Mouse (Mus musculus): Measurements from ENCODE around the gene Mbnl2.

The Mbnl2 gene

GRCm38 (mm10) chr14:120322041-120322440, 46.6 kb downstream of the Mbnl2 start:
- intact Hi-C loops (cut with DNase I) = no loop called here

DNA sequence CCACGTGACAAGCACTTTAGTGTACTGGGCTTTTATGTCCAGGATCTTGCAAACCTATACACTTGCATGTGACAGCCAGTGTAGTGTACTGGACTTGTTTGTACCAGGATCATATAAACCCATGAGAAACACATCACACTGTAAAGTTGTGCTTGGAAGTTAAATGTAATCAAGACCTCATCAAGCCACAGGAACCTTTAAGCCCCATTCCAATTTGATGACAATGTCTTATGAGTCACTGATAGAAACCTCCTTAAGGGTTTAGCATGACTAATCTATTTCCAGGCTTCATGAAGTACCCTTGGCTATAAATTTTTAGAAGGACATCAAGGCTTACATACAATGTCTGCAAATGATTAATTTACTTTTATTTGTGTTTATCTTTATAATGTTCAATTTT, 47.6 kb downstream of the Mbnl2 start:
- intact Hi-C loops (cut with DNase I) = no loop called here

DNA sequence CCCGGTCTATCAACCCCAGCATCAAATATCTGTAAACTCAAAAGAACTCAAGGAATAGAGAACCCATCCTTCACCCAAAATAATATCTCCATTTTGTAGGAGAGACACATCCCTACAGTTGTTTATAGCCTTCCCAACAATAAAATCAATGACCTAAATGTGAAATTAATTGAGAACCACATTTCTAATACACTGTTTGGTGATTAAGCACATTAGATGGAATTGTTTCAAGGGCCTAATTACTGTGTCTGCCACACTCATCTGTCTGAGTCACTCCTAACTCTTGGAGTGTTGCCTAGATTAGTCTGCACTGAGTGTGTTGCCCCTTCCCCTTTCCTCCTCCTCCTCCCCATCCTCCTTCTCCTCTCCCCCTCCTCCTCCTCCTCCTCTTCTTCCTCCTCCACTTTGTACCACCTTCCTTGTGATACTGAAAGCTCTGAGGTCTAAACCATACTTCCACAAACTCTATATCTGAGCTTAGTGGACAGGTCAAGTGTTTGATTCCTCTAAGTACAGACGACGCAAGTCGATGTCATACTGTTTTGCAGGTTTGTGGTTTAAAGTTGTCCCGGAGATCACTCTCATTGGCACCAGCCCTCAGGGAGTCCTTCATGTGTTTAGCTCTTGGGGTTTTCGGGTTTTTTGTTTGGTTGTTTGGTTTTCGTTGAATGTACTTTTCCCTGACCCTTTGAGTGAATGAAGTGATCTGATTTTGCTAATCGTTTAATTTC, 48.8 kb downstream of the Mbnl2 start:
- intact Hi-C loops (cut with DNase I) = no loop called here

DNA sequence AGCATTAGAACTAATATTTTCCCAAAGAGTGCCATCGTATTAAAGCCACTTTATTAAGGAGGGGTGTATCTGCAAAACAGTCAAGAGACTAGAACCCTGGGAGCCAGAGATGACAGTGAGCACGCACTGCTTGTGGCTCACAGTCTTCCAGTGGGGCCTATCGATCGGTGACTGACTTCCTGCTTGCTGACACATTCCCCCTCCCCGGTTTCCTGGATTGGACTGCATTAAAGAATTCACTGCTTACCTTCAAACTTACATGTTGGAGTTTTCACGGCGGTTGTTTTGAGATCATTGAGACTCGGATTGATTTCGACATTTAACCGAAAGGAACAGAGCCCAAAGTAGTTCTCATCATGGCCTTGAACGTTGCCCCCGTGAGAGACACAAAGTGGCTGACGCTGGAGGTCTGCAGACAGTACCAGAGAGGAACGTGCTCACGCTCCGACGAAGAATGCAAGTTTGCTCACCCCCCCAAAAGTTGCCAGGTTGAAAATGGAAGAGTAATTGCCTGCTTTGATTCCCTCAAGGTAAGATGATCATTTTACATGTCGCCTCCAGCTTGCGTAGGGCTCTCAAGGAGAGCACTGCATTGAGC, 49.5 kb downstream of the Mbnl2 start:
- intact Hi-C loops (cut with DNase I) = no loop called here

DNA sequence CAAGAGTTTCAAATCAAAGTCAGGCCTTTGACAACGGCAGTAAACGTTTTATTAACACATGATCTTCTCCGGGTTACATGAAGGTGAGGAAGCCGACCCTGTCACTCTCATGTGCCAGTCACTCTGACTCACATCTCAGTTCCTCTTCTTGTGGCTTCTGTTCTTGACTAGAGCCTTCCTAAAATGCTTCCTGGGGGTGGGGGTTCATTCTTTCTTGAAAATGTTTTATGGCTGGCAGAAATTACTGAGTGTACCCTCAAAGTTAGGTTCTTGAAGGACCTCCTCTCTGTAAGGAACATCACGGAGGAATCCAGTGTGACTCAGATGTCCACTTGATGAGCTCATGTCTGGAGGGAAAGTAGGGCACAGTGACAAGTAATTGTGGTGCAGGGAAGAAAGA, 50.2 kb downstream of the Mbnl2 start:
- intact Hi-C loops (cut with DNase I) = no loop called here

- intact Hi-C loops (cut with DNase I) = loop anchor here (5.0 kb wide), 1 partner anchor 37 kb away; no protein-coding TSS in a partner anchor
Observed at GRCm38 (mm10) chr14:120330454-120330853, 55.0 kb downstream of the Mbnl2 start.

GRCm38 (mm10) chr14:120330881-120331514, 55.5 kb downstream of the Mbnl2 start:
- intact Hi-C loops (cut with DNase I) = loop anchor here (5.0 kb wide), 1 partner anchor 36 kb away; no protein-coding TSS in a partner anchor

- intact Hi-C loops (cut with DNase I) = loop anchor here (5.0 kb wide), 1 partner anchor 34 kb away; no protein-coding TSS in a partner anchor
Observed at GRCm38 (mm10) chr14:120333465-120334243, 58.2 kb downstream of the Mbnl2 start.

DNA sequence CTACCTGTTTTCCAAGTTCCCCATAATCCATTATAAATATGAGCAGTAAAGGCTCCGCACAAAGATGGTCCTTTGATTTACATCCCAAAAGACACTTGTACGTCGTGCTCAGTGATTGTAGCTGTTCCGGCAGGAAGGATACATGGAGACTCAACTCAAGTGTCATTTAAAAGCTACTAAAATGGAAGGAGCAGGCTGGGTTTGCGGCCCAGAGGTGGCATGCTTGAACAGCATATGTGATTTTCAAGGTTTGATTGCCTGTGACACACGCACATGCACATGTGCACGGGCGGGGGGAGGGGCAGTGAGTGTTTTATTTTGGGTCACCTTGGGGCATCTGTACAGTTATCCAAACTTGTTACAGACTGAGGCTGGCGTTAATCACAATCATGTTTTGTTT, 59.9 kb downstream of the Mbnl2 start:
- intact Hi-C loops (cut with DNase I) = no loop called here

DNA sequence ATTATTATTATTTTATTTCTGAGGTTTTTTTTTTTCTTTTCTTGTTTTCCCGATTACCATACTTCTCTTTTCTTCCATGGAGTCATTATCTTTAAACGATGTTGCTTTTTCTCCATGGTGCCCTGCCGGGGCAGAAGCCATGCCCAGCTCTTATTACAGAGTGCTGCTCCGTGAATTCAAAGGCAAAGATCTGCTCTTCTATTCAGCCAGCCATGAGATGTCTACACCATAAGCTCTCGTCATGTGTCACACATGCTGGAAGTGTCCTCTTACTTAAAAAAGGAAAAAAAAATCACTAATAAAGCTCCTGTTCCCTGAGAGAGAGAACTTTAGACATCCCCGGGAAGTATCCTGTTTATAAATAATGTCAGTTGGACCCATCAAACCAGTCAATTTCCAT, 60.4 kb downstream of the Mbnl2 start:
- intact Hi-C loops (cut with DNase I) = no loop called here

- intact Hi-C loops (cut with DNase I) = no loop called here
Observed at GRCm38 (mm10) chr14:120336380-120336779, 60.9 kb downstream of the Mbnl2 start.

- intact Hi-C loops (cut with DNase I) = no loop called here
Observed at GRCm38 (mm10) chr14:120336841-120337240, 61.4 kb downstream of the Mbnl2 start.

GRCm38 (mm10) chr14:120337731-120338462, 62.4 kb downstream of the Mbnl2 start:
- intact Hi-C loops (cut with DNase I) = no loop called here

DNA sequence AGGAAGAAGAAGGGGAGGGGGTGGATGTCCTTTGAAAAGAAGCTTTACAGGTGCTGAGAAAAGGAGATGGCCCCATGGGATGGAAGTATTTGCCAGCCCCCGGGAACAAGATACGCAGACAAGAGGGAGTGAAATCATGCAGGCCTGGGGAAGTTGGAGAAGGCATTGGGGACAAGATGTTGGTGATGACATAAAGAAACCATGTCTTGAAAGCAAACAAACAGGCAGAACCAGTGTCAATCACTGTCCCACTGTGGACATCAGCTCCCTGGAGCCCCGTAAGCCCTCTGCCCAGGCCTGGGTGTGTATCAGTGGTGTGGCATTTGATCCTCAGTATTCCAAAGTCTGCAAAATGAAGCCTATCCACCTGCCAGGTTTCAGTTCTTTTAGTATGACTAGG, 63.2 kb downstream of the Mbnl2 start:
- intact Hi-C loops (cut with DNase I) = no loop called here

DNA sequence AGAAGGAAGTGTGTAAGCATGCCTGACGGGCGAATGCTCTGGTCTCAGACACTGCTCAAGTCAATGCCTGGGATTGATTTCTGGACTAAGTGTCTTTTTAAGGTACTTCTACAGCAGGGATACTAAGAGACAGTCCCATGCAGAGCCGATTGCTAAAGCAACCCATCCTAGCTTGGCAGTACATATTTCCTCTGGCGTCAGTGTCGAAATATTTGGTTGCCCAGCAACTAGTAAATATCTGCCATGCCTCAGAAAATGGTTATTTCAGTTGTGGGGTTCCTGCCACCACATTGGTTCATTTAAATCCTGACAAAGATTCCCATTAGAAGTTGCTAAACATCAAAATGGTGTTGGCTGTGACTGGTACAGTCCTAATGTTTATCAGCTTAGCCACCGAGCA, 66.4 kb downstream of the Mbnl2 start:
- intact Hi-C loops (cut with DNase I) = no loop called here

GRCm38 (mm10) chr14:120342321-120342720, 66.9 kb downstream of the Mbnl2 start:
- intact Hi-C loops (cut with DNase I) = no loop called here

GRCm38 (mm10) chr14:120344641-120345040, 69.2 kb downstream of the Mbnl2 start:
- intact Hi-C loops (cut with DNase I) = no loop called here

DNA sequence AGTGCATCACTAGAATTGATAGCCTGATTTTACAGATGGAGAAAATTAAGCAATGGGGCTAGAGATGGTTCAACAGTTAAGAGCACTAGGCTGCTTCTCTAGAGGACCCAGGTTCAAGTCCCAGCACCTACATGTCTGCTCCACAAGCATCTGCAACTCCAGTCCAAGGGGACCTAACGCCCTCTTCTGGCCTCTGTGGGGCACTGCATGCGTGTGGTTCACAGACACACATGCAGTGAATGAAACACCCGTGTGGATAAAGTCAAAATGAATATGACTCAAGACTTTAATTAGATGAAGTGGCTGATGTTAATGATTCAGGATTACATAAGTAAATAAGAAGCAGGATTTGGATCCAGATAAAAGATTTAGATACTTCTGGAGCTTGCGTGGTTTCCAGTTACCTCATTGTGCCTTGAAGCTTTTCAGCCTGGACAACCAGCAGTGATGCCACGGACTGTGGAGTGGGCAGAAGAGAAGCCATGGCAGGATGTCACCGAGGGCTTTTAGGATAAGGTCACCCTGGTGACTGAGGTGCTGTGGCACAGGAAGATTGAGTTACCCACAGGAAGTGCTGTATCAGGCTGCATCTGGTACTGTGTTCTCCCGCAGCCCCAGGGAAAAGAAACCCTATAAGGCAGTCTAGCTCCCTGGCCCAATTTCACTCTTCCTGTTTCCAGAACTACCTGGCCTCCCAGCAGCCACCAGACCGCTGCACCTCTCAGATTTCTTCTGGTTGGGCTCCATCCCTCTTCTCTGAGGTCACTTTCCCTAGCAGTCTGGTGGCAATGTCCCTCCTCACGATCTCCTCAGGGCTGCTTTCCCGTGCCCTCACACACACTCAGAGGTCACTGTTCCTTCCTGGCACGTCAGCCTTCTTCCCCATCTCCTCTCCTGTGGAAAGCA, 72.2 kb downstream of the Mbnl2 start:
- intact Hi-C loops (cut with DNase I) = no loop called here

- intact Hi-C loops (cut with DNase I) = no loop called here
Observed at GRCm38 (mm10) chr14:120349332-120349731, 73.9 kb downstream of the Mbnl2 start.

All from adrenal gland (tissue).